Mouse (Mus musculus) E14TG2a.4 (cell line): ENCODE measurements at regions not wholly inside any gene's neighbourhood (a gene's known extent, or its start where the extent isn't known, plus 50 kb on each side); places are given as distances from the start of the nearest gene placed in this dataset.

Experiments
- H3K27me3 ChIP-seq: 2 replicates; pipeline ENCODE4 v1.6.1; 2014; ENCODE audit warnings: low read length, control low read depth; ENCODE audit not compliant: insufficient read depth
- H3K36me3 ChIP-seq: 2 replicates; pipeline ENCODE4 v1.6.1; 2014; ENCODE audit warnings: low read length, control low read depth; ENCODE audit not compliant: insufficient read depth
- H3K4me1 ChIP-seq: replicated peaks from 2 replicates; pipeline ENCODE4 v1.6.1; 2014; ENCODE audit warnings: low read depth, low read length, control low read depth
- H3K4me3 ChIP-seq: replicated peaks from 2 replicates; pipeline ENCODE4 v1.5.1; 2014; ENCODE audit warnings: mild to moderate bottlenecking, low read length
- H3K9me3 ChIP-seq: 2 replicates; pipeline ENCODE4 v1.6.1; 2014; ENCODE audit warnings: low read length, control low read depth
- CTCF ChIP-seq: conservative IDR thresholded peaks from 2 replicates; pipeline ENCODE4 v1.5.1; 2014; ENCODE audit warnings: low read length
- NANOG ChIP-seq: IDR thresholded peaks from 2 replicates; pipeline ENCODE4 v1.6.1; 2014; ENCODE audit warnings: borderline replicate concordance, low read length, mixed read lengths
- POU5F1 ChIP-seq: IDR thresholded peaks from 2 replicates; pipeline ENCODE4 v1.6.1; 2014; ENCODE audit warnings: low read length, borderline replicate concordance

DNA sequence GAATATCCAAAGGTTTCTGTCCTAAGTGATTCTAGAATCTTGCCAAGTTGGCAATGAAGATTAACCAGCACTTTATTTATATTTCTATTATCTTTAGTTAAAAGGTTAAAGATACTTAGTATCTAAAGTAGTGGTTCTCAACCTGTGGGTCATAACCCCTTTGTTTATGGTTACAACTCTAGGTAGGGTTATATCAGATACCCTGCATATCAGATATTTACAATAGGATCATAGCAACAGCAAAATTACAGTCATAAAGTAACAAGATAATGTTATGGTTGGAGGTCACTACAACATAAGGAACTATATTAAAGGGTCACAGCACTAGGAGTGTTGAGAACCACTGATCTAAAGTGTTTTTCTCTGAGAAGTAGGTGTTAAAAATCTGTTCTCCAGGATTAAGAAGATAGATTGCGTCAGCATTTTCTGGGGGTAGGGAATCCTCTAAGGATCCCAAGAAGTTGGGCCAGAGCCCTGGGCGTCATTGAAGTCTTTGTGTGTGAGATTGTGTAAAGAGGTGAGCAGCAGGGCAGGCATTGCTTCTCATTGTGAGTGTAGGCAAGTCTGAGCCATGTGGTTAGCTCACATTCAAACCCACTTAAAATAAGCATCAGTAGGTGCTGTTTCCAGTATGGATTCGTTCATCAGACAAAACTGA lies 201.6 kb downstream of the Klf6 start:
- TF ChIP-seq NANOG = no peak
- no peak for TF ChIP-seq CTCF
- TF ChIP-seq POU5F1 = no peak
- H3K4me1 ChIP-seq = peaks cover 14% of the 10 kb centered on the region
- no peaks in the 10 kb centered on the region for H3K9me3 ChIP-seq

DNA sequence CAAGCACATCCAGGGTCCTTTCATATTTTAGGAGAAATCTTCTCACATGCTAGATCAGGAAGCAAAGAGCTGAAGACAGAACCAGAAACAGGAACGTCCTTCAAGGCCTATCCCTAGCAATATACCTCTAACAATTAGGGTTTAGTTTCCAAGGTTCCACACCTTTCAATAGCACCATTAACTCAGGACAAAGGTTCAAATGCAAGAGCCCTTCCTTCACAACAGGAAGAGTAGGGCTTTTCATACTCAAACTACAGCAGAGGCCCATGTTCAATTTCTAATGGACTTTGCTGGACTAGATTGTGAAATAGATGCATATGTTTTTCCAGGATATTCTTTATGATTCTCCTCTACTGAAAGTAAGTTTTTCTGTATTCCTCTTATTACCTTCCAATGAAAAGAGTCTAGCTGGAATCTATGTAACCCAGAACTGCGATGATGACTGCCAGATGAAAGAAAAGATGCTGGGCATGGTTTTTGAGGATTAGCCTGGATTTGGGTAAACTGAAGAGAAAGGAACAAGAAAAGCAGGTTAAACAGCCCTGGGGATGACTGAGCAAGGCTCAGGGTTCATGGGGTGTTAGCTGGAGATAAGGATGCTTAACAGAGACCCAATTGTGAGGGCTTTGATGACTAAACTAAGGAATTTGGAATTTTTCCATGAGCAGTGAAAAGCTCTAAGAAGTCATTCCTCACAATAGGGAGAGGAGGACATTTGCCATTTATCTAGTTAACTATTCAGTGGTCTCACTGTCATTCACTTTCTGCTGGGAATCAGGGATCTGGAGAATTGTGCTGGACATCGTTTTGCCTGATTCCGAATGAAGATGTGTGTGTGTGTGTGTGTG lies 215.9 kb downstream of the Klf6 start:
- Histone ChIP-seq H3K4me1 (no peaks in the 10 kb centered on the region), H3K27me3 (no peaks in the 10 kb centered on the region), H3K36me3 (no peaks in the 10 kb centered on the region), H3K9me3 (no peaks in the 10 kb centered on the region), H3K4me3 (no peak overlapping the region)
- TF ChIP-seq POU5F1 (no peak), CTCF (no peak), NANOG (no peak)

More for the DNA sequence above, 201.6 kb downstream of the Klf6 start:
- H3K27me3 ChIP-seq = no peaks in the 10 kb centered on the region
- H3K36me3 ChIP-seq = no peaks in the 10 kb centered on the region
- H3K4me3 ChIP-seq = no peak overlapping the region

DNA sequence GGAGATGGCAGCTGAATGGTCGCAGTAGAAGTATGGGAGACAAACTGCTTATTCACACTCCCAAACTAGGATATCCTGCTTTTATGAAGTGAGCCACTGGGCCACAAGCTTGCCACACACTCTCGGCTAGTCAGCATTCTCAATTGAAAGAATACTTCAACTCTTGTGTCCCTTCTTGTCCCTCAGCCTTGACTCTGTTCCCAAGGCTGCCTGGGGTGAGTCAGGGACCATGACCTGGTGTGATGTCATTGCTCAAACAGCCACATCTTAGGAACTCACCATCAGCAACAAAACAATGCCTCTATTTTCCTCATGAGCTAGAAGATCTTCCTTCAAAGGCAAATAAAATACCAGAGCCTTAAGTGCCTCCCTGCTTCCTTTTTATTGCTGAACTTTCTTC lies 224.6 kb downstream of the Klf6 start:
- Histone ChIP-seq H3K4me3 (no peak overlapping the region), H3K27me3 (no peaks in the 10 kb centered on the region), H3K4me1 (no peaks in the 10 kb centered on the region), H3K36me3 (no peaks in the 10 kb centered on the region), H3K9me3 (no peaks in the 10 kb centered on the region; the same call in 1 of the 2 replicates)
- TF ChIP-seq POU5F1 (no peak), CTCF (no peak), NANOG (no peak)

DNA sequence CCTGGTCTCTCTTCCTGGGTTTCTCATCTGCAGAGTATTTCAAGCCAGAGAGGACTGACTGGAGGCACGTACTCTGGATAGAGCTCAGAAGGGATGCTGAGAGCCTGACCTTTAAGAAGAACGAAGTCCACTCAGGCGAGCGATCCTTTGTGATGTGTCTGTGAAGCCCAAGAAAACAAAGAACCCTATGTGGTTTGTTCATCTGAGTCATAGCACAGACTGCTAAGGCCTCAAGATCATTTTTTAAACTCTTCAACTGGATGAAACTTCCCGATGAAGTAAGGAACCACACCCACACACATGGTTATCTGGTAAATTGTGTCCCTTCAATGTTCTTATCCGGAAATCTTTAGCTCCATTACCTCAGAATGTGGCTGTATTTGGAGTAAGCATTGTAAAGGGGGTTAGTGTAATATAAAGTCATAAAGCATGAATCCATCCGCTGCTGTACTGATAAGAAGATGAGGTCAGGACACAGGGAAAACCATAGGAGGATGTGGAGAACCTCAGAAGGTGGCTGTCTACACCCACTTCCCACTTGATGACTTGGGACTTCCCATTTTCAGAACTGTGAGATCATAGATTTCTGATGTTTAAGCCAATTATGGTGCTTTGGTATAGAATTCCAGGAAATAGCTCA lies 247.9 kb downstream of the Klf6 start:
- Histone ChIP-seq H3K9me3 (peaks cover 15% of the 10 kb centered on the region), H3K4me1 (no peaks in the 10 kb centered on the region), H3K4me3 (no peak overlapping the region), H3K36me3 (no peaks in the 10 kb centered on the region), H3K27me3 (no peaks in the 10 kb centered on the region)
- TF ChIP-seq NANOG (no peak), POU5F1 (no peak), CTCF (no peak)

DNA sequence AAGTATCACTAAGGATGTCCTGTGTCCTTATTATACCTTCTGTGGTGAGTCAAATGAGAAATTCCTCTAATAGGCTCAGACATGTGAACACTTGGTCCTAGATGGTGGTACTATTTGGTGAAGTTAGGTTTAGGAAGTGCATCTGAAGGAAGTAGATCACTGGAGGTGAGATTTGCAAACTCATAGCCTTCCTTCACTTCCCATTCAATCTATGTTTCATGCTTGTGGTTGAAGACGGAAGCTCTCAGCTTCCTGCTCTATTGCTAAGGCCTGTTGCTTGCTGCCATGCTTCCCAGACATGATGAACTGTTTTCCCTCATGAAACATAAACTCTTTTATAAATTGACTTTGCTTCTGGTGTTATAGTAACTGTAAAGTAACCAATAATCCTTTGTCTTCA lies 258.4 kb downstream of the Klf6 start:
- Histone ChIP-seq H3K36me3 (no peaks in the 10 kb centered on the region), H3K4me1 (no peaks in the 10 kb centered on the region), H3K4me3 (no peak overlapping the region), H3K27me3 (no peaks in the 10 kb centered on the region), H3K9me3 (no peaks in the 10 kb centered on the region)
- TF ChIP-seq POU5F1 (no peak), NANOG (no peak), CTCF (no peak)

DNA sequence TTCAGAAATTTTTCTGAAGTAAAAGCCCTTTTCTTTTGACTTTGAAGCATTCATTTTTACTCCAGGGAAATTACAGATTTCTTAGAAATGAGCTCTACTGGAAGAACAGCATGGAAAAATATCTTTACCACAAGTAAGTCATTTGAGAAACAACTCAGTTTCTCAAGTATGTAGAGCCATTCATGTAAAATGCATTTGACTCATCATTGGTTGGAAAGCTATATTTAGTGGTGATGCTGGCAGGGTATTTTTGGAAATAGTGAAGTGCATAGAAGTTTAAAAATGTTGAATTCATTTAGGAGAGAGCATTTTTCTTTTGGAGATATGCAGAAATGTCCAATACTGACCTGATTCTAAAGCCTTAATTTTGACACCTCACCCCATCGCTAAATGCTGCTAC lies 266.0 kb downstream of the Klf6 start:
- no peaks in the 10 kb centered on the region for H3K27me3 ChIP-seq
- TF ChIP-seq CTCF (no peak), NANOG (no peak), POU5F1 (no peak)
- H3K36me3 ChIP-seq = no peaks in the 10 kb centered on the region
- no peak overlapping the region for H3K4me3 ChIP-seq
- no peaks in the 10 kb centered on the region for H3K4me1 ChIP-seq
- H3K9me3 ChIP-seq = no peaks in the 10 kb centered on the region

DNA sequence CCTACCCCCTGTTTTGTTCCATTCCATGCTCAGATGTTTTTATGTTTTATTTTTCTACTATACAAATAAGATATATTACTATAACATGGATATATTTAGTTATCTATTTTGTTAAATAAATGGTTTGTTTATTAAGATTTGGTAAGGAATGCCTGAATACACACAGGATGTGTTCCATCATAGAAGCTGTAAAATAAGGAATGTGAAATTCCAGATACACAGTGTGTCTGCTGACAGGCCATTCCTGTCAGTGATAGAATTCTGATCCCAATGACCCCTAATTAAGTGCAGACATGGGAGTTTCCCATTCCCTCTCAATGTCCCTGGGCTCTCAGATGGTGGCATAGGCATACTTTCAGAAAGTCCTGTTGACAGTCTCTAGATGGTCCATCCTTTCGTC lies 267.6 kb downstream of the Klf6 start:
- Histone ChIP-seq H3K9me3 (no peaks in the 10 kb centered on the region), H3K4me3 (no peak overlapping the region), H3K27me3 (no peaks in the 10 kb centered on the region), H3K36me3 (no peaks in the 10 kb centered on the region), H3K4me1 (no peaks in the 10 kb centered on the region)
- no peak for TF ChIP-seq POU5F1
- no peak for TF ChIP-seq CTCF
- no peak for TF ChIP-seq NANOG

DNA sequence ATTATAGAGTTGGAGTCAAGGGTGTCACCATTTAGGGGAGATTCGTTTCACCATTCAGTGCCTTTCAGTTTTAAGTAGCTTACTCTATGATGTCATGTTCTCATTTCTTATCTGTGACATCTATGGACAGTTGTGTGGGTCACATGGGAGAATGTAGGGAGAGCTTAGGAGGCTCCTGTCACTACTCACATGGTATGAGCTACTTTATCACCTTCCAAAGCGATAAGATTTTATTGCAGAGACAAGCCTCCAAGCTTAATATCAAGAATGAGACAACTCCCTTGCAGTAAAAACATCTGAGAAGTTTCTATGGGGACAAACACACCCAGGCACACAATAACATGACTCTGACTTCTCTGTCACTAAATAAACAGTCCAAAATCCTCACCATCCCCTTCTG lies 270.1 kb downstream of the Klf6 start:
- Histone ChIP-seq H3K36me3 (no peaks in the 10 kb centered on the region), H3K9me3 (peaks cover 7% of the 10 kb centered on the region), H3K4me3 (no peak overlapping the region), H3K27me3 (no peaks in the 10 kb centered on the region), H3K4me1 (no peaks in the 10 kb centered on the region)
- TF ChIP-seq POU5F1 = no peak
- TF ChIP-seq CTCF = no peak
- TF ChIP-seq NANOG = no peak
